Comparison of ENCODE assay signal across 22 mouse cellular contexts in genomic region chr19:11516845-11517244, GRCm38 (mm10). TPM values are rescaled to one million over a fixed set of nuclear protein-coding genes. Genes with fewer than 3 reads are reported as not detected.
DNase-seq lines count a peak whose midpoint lies in the region; ATAC-seq lines count a peak whose summit lies in the region.
"Had no signal": no experiment of that assay in that cellular context is flagged by ENCODE, and none has a peak within 500 bp of the region (broad histone marks: within the 10 kb centered on the region; RNA-seq: fewer than 3 reads in every experiment).

No protein-coding gene starts in this region.

- no peaks in the 10 kb centered on the region for H3K36me3 ChIP-seq in hindbrain, embryonic 11.5 days (ENCODE audit: control insufficient read depth, insufficient read depth, low read length)
- H3K36me3 ChIP-seq: forebrain, embryonic 10.5 days; G1E; heart, embryonic 13.5 days; limb, embryonic 13.5 days; liver, embryonic 15.5 days had no signal

- H3K4me1 ChIP-seq in hindbrain, embryonic 11.5 days (replicated peaks; ENCODE audit: control insufficient read depth, insufficient read depth, low read length) = no peaks in the 10 kb centered on the region
- H3K4me1 ChIP-seq: forebrain, embryonic 10.5 days; heart, embryonic 13.5 days; limb, embryonic 13.5 days; liver, embryonic 15.5 days had no signal

- WGBS in hindbrain, embryonic 11.5 days = 75% methylated on average over 4 of the region's 4 CpGs

- H3K4me3 ChIP-seq in hindbrain, embryonic 11.5 days (ENCODE audit: low read depth, low read length) = no peak overlapping the region
- H3K4me3 ChIP-seq: forebrain, embryonic 10.5 days; heart, embryonic 13.5 days; limb, embryonic 13.5 days; liver, embryonic 15.5 days had no signal

- H3K27me3 ChIP-seq in hindbrain, embryonic 11.5 days (ENCODE audit: control insufficient read depth, insufficient read depth, low read length) = no peaks in the 10 kb centered on the region
- H3K27me3 ChIP-seq: heart, embryonic 13.5 days; limb, embryonic 13.5 days; liver, embryonic 15.5 days had no signal

- H3K9me3 ChIP-seq in hindbrain, embryonic 11.5 days (ENCODE audit: control insufficient read depth, low read length) = no peaks in the 10 kb centered on the region
- H3K9me3 ChIP-seq: forebrain, embryonic 10.5 days; G1E; heart, embryonic 13.5 days; limb, embryonic 13.5 days; liver, embryonic 15.5 days had no signal

- no peak overlapping the region for H3K4me2 ChIP-seq in hindbrain, embryonic 11.5 days (replicated peaks; ENCODE audit: low read depth, low read length)
- H3K4me2 ChIP-seq: heart, embryonic 13.5 days; limb, embryonic 13.5 days; liver, embryonic 15.5 days had no signal

- DNase-seq in lung, postnatal 36 days = peak; percentile 34
- DNase-seq in lung, postnatal 25 days (ENCODE audit: low spot score) = no peak
- DNase-seq in T-cell, adult 2 months (ENCODE audit: low spot score) = peak; percentile 87
- DNase-seq in natural killer cell, adult 2 months (ENCODE audit: low spot score in 2 of 2) = peak; percentile 10 to 41
- DNase-seq in thymus, postnatal 25 days = peak; percentile 68
- no peak for DNase-seq in Muller cell, postnatal 12 days (ENCODE audit: inconsistent ontology term)
- no peak for DNase-seq in hindbrain, embryonic 11.5 days (ENCODE audit: low spot score)
- DNase-seq in MN1 (ENCODE audit: low spot score) = no peak
- DNase-seq: adrenal gland, postnatal 14 days; B cell, adult 2 months; cerebellum, adult 9-10 months; heart, postnatal 4 days; kidney, adult 8-10 months; kidney, postnatal 25 days; lung, postnatal 10 days had no signal

- H3K27ac ChIP-seq in hindbrain, embryonic 11.5 days (ENCODE audit: low read depth, low read length) = no peak overlapping the region
- H3K27ac ChIP-seq: forebrain, embryonic 10.5 days; heart, embryonic 13.5 days; limb, embryonic 13.5 days; liver, embryonic 15.5 days had no signal

- no peak for ATAC-seq in hindbrain, embryonic 11.5 days (ENCODE audit: low FRiP score)

- no peak overlapping the region for H3K9ac ChIP-seq in hindbrain, embryonic 11.5 days (ENCODE audit: low read depth, low read length)
- H3K9ac ChIP-seq: heart, embryonic 13.5 days; limb, embryonic 13.5 days; liver, embryonic 15.5 days had no signal

RNA-seq across cellular contexts. Expression of gene Ms4a6b, which starts 0.5 kb away (rescaled TPM):
- polyA plus RNA-seq in hindbrain, embryonic 11.5 days (2014; fragmentation: Nextera tagmentation; extraction: Ambion mirVana) = 4.2 and 5.0 TPM in 2 replicates

RNA-seq across cellular contexts. Expression of gene Ms4a4d, which starts 19.8 kb away (rescaled TPM):
- 0.42 and 0.59 TPM in 2 replicates for polyA plus RNA-seq in hindbrain, embryonic 11.5 days (2014; fragmentation: Nextera tagmentation; extraction: Ambion mirVana)
- polyA plus RNA-seq: G1E had no signal

RNA-seq across cellular contexts. Expression of gene Gm8369, which starts 31.1 kb away (rescaled TPM):
- polyA plus RNA-seq in hindbrain, embryonic 11.5 days (2014; fragmentation: Nextera tagmentation; extraction: Ambion mirVana) = not detected in 2 replicates
- polyA plus RNA-seq: embryonic facial prominence, embryonic 14.5 days; forebrain, embryonic 10.5 days; G1E; heart, embryonic 13.5 days; limb, embryonic 13.5 days; neural tube, embryonic 14.5 days had no signal

RNA-seq across cellular contexts. Expression of gene Ms4a6c, which starts 47.7 kb away (rescaled TPM):
- polyA plus RNA-seq in hindbrain, embryonic 11.5 days (2014; fragmentation: Nextera tagmentation; extraction: Ambion mirVana) = 2.3 and 3.1 TPM in 2 replicates

Comparison
In these comparisons a context has a peak if more than half of its experiments do, and no peak if none do; other contexts are left out.
1. DNase-seq: peak in lung, postnatal 36 days (single experiment), T-cell, adult 2 months (single experiment), natural killer cell, adult 2 months (2 of 2) and thymus, postnatal 25 days (single experiment); none in lung, postnatal 25 days (single experiment), Muller cell, postnatal 12 days (single experiment), hindbrain, embryonic 11.5 days (single experiment) and MN1 (single experiment).